Mouse (Mus musculus) heart, adult 9 months (tissue): ENCODE data around the gene Slc39a11.

Experiments
- DNase-seq, 2 experiments: peaks; one replicate each; pipeline ENCODE4 v3.0.0; 2022; ENCODE audit warnings: low spot score in 2 of 2

Slc39a11 gene

GRCm38 (mm10) chr11:113346895-113347514, 302.9 kb downstream of the Slc39a11 start:
- no peak for DNase-seq

DNA sequence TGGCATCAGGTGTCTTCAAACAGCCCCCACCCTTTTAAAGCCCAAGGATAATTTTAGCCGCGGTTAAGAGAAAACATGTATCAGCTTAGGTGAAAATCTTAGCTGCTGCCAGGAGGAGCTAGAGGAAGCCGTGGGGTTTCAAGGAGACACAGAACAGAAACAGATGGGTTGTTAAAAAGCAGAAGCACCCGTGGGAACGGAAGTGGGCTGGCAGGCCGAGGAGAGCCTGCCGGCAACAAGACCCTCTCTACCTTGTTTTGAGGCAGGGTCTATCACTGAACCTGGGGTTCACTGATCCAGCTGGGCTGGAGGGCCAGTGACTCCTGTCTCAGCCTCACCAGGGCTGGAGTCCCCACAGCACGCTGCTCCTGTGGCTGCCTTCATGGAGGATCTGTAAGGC, 310.1 kb downstream of the Slc39a11 start:
- DNase-seq: no peak

GRCm38 (mm10) chr11:113338581-113338980, 311.3 kb downstream of the Slc39a11 start:
- no peak for DNase-seq

DNA sequence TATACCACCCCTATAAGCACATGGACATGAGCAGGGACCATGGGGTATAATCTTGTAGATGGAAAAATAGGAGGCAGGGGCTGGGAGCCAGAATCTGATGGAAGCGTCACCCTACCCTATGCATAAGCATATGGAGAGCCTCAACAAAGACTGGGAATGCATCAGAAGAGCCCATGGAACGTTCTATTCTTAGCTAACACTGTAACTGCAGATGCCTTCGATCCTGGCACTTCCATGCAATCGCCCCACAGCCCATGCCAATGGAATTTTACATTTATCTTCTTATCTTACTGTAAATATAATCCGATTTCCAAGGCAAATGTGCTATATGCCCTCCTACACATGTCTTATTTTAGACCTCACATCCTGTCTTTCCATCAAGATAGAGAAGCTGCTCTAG, 314.2 kb downstream of the Slc39a11 start:
- DNase-seq: no peak

GRCm38 (mm10) chr11:113334444-113334881, 315.4 kb downstream of the Slc39a11 start:
- no peak for DNase-seq

DNA sequence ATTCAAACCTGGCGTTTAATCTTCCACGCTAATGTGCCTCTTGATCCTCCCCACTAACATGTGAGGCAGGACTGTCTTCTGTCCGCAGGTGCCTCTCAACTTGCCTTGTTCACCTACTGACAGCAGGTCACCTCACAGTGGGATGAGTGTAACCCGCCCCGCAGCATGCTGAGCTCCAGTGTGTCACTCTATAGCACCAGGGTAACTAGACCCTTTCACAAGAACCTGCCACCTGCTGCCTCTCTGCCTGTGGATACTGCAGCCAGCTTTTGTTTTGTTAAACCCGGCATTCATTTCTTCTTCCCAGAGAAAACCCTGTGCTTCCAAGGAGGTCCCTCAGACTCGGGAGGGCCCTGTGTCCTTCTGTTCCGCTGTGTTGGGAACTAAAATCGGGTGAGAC, 316.3 kb downstream of the Slc39a11 start:
- no peak for DNase-seq

DNA sequence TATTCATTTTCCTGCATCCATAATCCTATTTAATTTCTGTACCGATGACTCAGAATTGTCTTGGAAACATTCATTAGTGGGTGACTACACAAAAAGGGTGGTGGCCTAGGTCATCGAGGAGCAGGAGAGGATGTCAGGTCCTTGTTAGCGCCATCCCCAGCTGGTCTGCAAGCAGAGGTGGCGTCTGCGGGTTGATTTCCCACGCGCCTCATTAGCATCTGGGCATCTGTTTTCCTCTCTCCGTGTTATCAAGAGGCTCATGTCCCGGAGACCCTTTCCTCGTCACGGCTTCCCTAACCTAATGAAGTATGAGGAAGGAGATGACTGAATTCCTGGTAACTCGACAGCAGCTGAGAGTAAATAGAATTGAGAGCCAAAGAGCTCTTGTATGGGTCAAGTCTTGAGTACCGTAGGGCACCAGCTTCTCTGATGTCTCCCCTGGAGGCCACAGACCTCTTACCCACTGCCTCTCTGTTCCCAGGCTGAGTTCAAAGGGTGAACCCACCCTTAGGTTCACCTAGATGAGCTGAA, 319.8 kb downstream of the Slc39a11 start:
- no peak for DNase-seq

GRCm38 (mm10) chr11:113327499-113328062, 322.3 kb downstream of the Slc39a11 start:
- DNase-seq: no peak

DNA sequence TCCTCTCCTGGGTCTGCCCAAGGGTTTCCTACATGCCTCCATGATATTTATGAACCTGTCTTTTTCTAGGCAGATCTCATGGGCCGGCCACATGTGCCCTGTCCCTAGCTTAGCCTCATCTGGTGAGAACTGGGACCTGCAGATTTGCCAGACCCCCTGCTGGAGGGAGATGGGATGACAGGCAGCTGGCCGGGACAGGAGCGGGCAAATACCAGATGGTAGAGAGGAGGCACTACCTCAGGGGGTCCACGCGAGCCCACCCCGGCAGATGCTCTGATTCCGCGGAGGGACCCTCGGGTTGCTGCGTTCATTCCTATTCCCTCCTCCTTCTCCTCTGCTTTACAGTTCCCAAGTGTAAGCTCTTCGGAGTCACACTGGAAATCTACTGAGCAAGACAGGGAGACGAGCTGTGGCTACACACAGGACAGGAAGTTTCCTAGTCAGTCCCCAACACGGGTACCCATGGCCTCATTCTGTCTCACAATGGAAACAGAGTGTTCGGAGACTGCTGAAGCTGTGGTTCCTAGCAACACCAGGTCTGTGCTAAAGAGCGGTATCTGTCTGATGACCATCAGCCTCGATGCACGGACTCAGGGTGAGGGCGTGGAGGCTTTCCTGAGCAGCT, 323.4 kb downstream of the Slc39a11 start:
- DNase-seq: peak; percentile 8 to 17

DNA sequence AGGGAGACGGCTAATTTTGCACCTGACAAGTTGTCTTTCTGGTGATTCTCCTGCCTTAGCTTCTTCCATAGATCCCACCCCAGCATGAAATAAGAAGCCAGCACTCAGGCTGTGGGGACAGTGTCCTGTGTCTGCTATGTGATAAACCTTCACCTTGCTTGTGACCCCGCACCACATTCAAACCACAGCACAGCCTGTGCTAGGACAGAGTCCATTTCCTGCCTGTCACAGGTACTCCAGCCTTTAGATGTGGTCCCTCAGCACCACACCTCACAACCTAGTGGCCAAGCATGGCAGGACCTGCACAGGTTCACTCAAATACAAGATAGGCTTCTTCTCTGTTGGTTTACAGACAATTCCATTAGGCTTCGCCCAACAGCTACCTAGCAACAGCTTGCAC, 328.3 kb downstream of the Slc39a11 start:
- no peak for DNase-seq

DNA sequence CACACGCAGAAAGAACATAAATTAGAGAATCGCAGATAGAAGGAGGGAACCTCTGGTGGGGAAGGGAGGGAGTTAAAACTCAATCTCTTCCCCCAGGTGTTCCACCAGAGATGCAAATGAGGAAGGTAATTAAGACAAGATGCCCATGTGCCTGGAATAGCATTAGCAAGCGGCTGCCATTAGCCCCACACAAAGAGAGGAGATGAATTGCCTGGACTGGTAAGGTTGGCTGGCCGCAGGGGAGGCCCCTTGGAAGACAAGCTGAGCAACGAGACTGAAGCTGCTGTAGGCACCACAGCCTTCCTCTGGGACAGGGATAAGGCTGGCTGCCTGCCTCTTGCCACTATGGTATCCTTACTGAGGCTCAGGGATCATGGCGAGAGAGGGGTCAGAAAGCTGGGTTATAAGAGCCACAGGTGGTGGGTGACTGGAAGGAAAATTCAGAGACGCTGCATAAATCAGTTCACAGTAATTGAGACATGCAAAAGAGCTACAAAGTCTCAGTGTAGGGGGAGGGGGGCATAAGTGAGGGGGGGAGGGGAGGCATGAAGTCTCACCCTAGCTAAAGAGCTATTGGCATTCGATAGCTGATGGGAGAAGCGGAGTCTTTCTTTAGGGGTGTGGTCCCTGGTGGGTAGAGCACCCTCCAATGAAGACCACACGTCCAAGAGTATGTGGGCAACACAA, 340.5 kb downstream of the Slc39a11 start:
- no peak for DNase-seq

GRCm38 (mm10) chr11:113308256-113308941, 341.5 kb downstream of the Slc39a11 start:
- DNase-seq: no peak

DNA sequence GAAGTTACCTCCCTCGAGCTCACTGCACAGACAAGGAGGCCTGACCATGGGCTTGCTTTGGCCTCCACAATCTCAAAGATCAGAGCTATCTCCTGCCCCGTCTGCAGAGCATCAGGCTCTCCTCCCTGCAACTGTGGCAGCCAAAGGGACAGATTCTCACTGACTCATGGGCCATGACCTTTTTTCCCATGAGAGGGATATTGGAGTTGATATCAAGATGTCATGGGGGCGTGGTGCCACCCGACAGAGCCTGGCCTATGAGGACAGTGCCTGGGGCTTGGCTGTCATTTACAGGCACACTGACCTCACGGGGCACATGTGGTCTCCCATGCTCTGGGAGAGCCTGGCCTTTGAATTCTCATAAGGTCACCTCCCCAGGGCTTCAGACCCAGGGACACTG, 346.7 kb downstream of the Slc39a11 start:
- no peak for DNase-seq

GRCm38 (mm10) chr11:113299492-113299891, 350.4 kb downstream of the Slc39a11 start:
- no peak for DNase-seq

DNA sequence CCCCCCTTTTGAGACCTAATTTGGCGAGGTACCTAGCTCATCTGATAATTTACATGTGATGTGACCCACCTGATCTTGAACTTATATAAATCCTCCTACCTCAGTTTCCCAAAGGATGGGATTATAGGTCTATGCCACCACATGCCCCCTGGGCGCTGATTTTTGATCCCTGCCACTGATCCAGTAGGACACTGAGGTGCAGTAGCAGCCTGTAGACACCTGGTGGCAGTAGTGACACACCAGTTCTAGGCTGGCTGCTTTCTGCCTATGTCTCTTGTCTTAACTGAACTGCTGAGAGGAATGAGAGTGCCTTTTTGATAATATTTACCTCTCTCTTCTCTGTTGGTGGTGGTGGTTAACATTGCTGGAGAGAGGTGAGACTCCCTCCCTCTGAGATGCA, 352.1 kb downstream of the Slc39a11 start:
- DNase-seq: peak; percentile 22 to 47

- no peak for DNase-seq
Observed at GRCm38 (mm10) chr11:113296912-113297625, 352.8 kb downstream of the Slc39a11 start.

DNA sequence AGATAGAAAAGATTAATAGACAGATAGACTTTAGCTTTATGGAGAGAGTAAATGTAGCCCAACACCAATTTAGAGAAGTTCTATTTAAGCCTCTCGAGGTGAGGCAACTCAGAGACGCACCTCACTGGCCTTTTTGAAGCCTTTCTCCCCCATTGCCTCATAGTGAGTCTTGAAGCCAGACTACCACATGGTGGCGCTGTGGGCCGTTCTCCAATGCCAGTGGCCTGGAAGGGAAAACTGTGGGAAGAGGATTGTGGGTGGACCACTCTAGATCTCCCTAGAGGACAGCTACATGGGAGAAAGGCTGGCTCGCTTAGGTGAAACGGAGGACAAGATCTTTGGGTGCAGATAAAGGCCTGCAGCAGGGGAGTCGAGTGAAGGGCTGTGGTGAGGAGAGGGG, 353.7 kb downstream of the Slc39a11 start:
- peak in 1 of 2 experiments; percentile 18 for DNase-seq

DNA sequence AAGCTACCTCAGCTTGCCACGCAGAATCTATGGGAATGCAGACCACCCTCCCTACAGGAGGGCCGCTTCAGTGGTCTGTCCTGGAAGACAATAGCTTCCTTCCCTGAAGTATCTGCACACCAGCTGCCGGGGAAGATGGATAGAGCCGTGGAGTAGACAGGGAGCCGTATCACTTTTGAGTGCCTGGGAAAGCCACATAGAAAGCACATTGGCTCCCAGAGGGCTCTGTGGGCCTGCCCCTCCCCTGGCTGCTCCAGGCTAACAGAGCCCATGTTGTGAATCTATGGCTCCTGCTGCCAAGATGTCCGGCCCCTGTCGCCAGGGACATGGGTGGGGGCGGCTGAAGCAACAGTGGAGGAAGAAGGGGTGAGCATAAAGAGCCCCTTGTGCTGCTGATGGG, 355.4 kb downstream of the Slc39a11 start:
- peak; percentile 6 to 11 for DNase-seq

DNA sequence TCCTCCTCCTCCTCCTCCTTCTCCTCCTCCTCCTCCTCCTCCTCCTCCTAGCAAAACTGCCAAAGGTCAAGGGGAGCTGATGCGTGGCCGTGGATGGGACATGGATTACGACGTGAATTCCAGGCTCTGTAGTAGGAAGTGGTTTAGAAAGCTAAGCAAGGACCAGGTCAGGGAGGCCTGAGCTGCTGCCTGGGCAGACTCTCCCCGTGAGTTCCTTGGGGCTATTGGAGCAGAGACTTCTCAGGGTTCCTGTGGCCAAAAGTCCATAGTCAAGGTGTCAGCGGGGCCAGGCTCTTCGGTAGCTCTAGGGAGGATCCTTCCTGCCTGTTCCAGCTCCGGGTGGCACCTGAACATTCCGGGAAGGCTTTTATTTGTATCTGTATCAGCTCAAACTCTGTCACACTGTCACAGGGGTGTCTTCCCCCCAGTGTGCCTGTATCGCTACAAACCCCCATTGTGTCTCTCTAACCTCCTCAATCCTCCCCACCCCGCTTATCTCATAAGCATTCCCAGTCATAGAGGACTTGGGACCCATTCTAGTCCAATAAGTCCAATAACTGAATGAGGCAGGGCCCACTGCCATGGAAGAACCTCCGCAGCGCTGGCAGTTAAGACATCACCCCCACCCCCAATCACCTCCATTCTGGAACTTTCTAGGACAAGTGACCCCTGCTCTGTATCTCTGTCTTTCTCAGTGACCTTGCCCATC, 356.8 kb downstream of the Slc39a11 start:
- no peak for DNase-seq
